Mouse (Mus musculus) E14TG2a.4 (cell line): Measurements from ENCODE around the gene Tgm3.

Experiments
- CTCF ChIP-seq: conservative IDR thresholded peaks from 2 replicates; pipeline ENCODE4 v1.5.1; 2014; ENCODE audit warnings: low read length
- POU5F1 ChIP-seq: IDR thresholded peaks from 2 replicates; pipeline ENCODE4 v1.6.1; 2014; ENCODE audit warnings: low read length, borderline replicate concordance

DNA sequence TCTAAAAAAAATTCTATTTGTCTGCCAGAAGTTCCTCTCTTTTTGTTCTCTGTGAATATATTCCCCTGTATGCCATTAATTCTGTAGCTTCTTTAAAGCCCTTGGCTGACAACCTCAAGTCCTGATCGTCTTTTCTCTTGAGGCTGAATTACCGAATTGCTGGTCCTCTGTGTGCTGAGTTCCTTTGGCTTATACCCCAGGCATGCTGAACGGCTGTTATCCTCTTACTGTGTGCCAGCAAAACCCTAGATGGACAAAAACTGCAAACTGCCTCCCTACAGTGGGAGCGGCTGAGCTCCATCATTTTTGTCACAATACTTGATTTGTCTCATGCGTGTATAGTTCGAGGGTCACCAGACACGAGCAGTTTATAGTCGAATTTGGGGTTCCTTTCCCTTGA lies 24.7 kb downstream of the Tgm3 start:
- TF ChIP-seq CTCF (no peak), POU5F1 (no peak)
